Mouse (Mus musculus) midbrain, embryonic 12.5 days (tissue): ENCODE measurements around the gene Cacna1s. TPM values are rescaled to one million over a fixed set of nuclear protein-coding genes. Genes with fewer than 3 reads are reported as not detected.

Source experiments
- ATAC-seq: fragments of 200-750 bp; cut with Nextera tagmentation; 2 replicates; pipeline ENCODE4 v1.8.0; 2017; ENCODE audit warnings: low read depth, moderate TSS enrichment, moderate library complexity; ENCODE audit not compliant: low FRiP score
- H3K27ac ChIP-seq: fragments of 300-500 bp; sonication (generic); replicated peaks from 2 replicates; pipeline ENCODE4 v1.5.1; 2016; ENCODE audit warnings: mild to moderate bottlenecking
- H3K27me3 ChIP-seq: fragments of 300-500 bp; sonication (generic); 2 replicates; pipeline ENCODE4 v1.6.1; 2016; ENCODE audit warnings: mild to moderate bottlenecking
- H3K36me3 ChIP-seq: fragments of 300-500 bp; sonication (generic); 2 replicates; pipeline ENCODE4 v1.6.1; 2016
- H3K4me1 ChIP-seq: fragments of 300-500 bp; sonication (generic); 2 replicates; pipeline ENCODE4 v1.6.1; 2016
- H3K4me2 ChIP-seq: fragments of 300-500 bp; sonication (generic); replicated peaks from 2 replicates; pipeline ENCODE4 v1.6.1; 2016; ENCODE audit warnings: mild to moderate bottlenecking, moderate library complexity
- H3K4me3 ChIP-seq: fragments of 300-500 bp; sonication (generic); 2 replicates; pipeline ENCODE4 v1.5.1; 2016; ENCODE audit warnings: mild to moderate bottlenecking
- H3K9ac ChIP-seq: fragments of 300-500 bp; sonication (generic); replicated peaks from 2 replicates; pipeline ENCODE4 v1.6.1; 2016; ENCODE audit warnings: mild to moderate bottlenecking, moderate library complexity
- H3K9me3 ChIP-seq: fragments of 300-500 bp; sonication (generic); 2 replicates; pipeline ENCODE4 v1.6.1; 2016; ENCODE audit warnings: mild to moderate bottlenecking
- WGBS: fragments of 180-500 bp; shearing (Covaris S2); methylation state at CpG from one replicate; pipeline ENCODE4 v1.1.7; 2016; 5-methylcytosine and 5-hydroxymethylcytosine counted together
- polyA plus RNA-seq: library from polyadenylated mRNA; unstranded; fragments of >200 nt; fragmentation: Nextera tagmentation; extraction: Ambion mirVana; gene quantifications from 2 replicates; pipeline ENCODE4 v1.2.1, GENCODE M21; 2016

Gene Cacna1s
- polyA plus RNA-seq, 1 experiment from 2014 or later = 0.26 TPM

- Histone ChIP-seq H3K4me3 (no peak overlapping the region), H3K36me3 (peaks cover 83% of the 10 kb centered on the region), H3K4me1 (peaks cover 11% of the 10 kb centered on the region; the same call in 1 of the 2 replicates), H3K27me3 (no peaks in the 10 kb centered on the region), H3K4me2 (no peak overlapping the region), H3K9ac (no peak overlapping the region), H3K9me3 (no peaks in the 10 kb centered on the region), H3K27ac (no peak overlapping the region)
- no peak for ATAC-seq
- WGBS = 84% methylated on average over 7 of the region's 8 CpGs
Observed at GRCm38 (mm10) chr1:136031697-136032096, 20.9 kb upstream of the Cacna1s start.

GRCm38 (mm10) chr1:136032961-136033360 is 19.6 kb upstream of the Cacna1s start:
- Histone ChIP-seq H3K9me3 (no peaks in the 10 kb centered on the region), H3K4me1 (peaks cover 11% of the 10 kb centered on the region; the same call in 1 of the 2 replicates), H3K36me3 (peaks cover 70% of the 10 kb centered on the region), H3K4me2 (no peak overlapping the region), H3K27ac (no peak overlapping the region), H3K27me3 (no peaks in the 10 kb centered on the region), H3K9ac (no peak overlapping the region), H3K4me3 (no peak overlapping the region)
- WGBS = 58% methylated on average over 7 of the region's 7 CpGs
- ATAC-seq = no peak

- no peak for ATAC-seq
- H3K27me3 ChIP-seq = 0 out of 2 replicates have a peak, but pooled peaks cover 18% of the 10 kb centered on the region
- H3K4me3 ChIP-seq = no peak overlapping the region
- H3K27ac ChIP-seq = no peak overlapping the region
- peaks cover 19% of the 10 kb centered on the region for H3K36me3 ChIP-seq
- WGBS = 75% methylated on average over 5 of the region's 5 CpGs
- H3K9ac ChIP-seq = no peak overlapping the region
- no peak overlapping the region for H3K4me2 ChIP-seq
- peaks cover 7% of the 10 kb centered on the region; the same call in 1 of the 2 replicates for H3K4me1 ChIP-seq
- no peaks in the 10 kb centered on the region for H3K9me3 ChIP-seq
Observed at GRCm38 (mm10) chr1:136038746-136039538, 13.6 kb upstream of the Cacna1s start.

- ATAC-seq = 0 out of 2 replicates have a peak, but pooled peaks have one; percentile 19
- Histone ChIP-seq H3K27me3 (0 out of 2 replicates have a peak, but pooled peaks cover 18% of the 10 kb centered on the region), H3K4me3 (no peak overlapping the region), H3K27ac (no peak overlapping the region), H3K4me2 (no peak overlapping the region), H3K36me3 (peaks cover 4% of the 10 kb centered on the region), H3K4me1 (peaks cover 7% of the 10 kb centered on the region; the same call in 1 of the 2 replicates), H3K9ac (no peak overlapping the region), H3K9me3 (no peaks in the 10 kb centered on the region)
- 16% methylated on average over 11 of the region's 11 CpGs for WGBS
Observed at GRCm38 (mm10) chr1:136040452-136040851, 12.1 kb upstream of the Cacna1s start.

- Histone ChIP-seq H3K9me3 (no peaks in the 10 kb centered on the region), H3K4me3 (no peak overlapping the region), H3K27me3 (0 out of 2 replicates have a peak, but pooled peaks cover 18% of the 10 kb centered on the region), H3K4me1 (peaks cover 7% of the 10 kb centered on the region; the same call in 1 of the 2 replicates), H3K36me3 (no peaks in the 10 kb centered on the region), H3K4me2 (no peak overlapping the region), H3K27ac (no peak overlapping the region), H3K9ac (no peak overlapping the region)
- WGBS = 23% methylated on average over 4 of the region's 4 CpGs
- ATAC-seq = no peak; the same call in 1 of the 2 replicates
Observed at GRCm38 (mm10) chr1:136040874-136041273, 11.7 kb upstream of the Cacna1s start.

GRCm38 (mm10) chr1:136045774-136046173 is 6.8 kb upstream of the Cacna1s start:
- H3K4me1 ChIP-seq = peaks cover 6% of the 10 kb centered on the region; the same call in 1 of the 2 replicates
- H3K27ac ChIP-seq = no peak overlapping the region
- no peak overlapping the region for H3K4me3 ChIP-seq
- peaks cover 33% of the 10 kb centered on the region for H3K27me3 ChIP-seq
- no peak overlapping the region for H3K4me2 ChIP-seq
- ATAC-seq = no peak
- no peak overlapping the region for H3K9ac ChIP-seq
- no peaks in the 10 kb centered on the region for H3K9me3 ChIP-seq
- no peaks in the 10 kb centered on the region for H3K36me3 ChIP-seq
- 10% methylated on average over 4 of the region's 4 CpGs for WGBS

GRCm38 (mm10) chr1:136047432-136047831 is 5.1 kb upstream of the Cacna1s start:
- no peak for ATAC-seq
- no peaks in the 10 kb centered on the region for H3K9me3 ChIP-seq
- no peak overlapping the region for H3K27ac ChIP-seq
- no peak overlapping the region for H3K9ac ChIP-seq
- no peak overlapping the region for H3K4me3 ChIP-seq
- H3K4me1 ChIP-seq = peaks cover 9% of the 10 kb centered on the region
- H3K27me3 ChIP-seq = peaks cover 43% of the 10 kb centered on the region
- WGBS = 3% methylated on average over 2 of the region's 2 CpGs
- H3K4me2 ChIP-seq = no peak overlapping the region
- no peaks in the 10 kb centered on the region for H3K36me3 ChIP-seq

GRCm38 (mm10) chr1:136047894-136048293 is 4.7 kb upstream of the Cacna1s start:
- no peaks in the 10 kb centered on the region for H3K9me3 ChIP-seq
- WGBS = 80% methylated on average over 9 of the region's 9 CpGs
- H3K27ac ChIP-seq = no peak overlapping the region
- peaks cover 47% of the 10 kb centered on the region for H3K27me3 ChIP-seq
- ATAC-seq = no peak
- no peaks in the 10 kb centered on the region for H3K36me3 ChIP-seq
- no peak overlapping the region for H3K4me3 ChIP-seq
- no peak overlapping the region for H3K9ac ChIP-seq
- no peak overlapping the region for H3K4me2 ChIP-seq
- peaks cover 9% of the 10 kb centered on the region for H3K4me1 ChIP-seq

- ATAC-seq = no peak
- 22% methylated on average over 29 of the region's 29 CpGs for WGBS
- H3K27ac ChIP-seq = no peak within 1 kb of the TSS
- no peaks in the 10 kb centered on the region for H3K9me3 ChIP-seq
- peak within 1 kb of the TSS; percentile 40 for H3K4me3 ChIP-seq
- no peaks in the 10 kb centered on the region for H3K36me3 ChIP-seq
- peaks cover 66% of the 10 kb centered on the region for H3K27me3 ChIP-seq
- H3K9ac ChIP-seq = peak within 1 kb of the TSS; percentile 37
- H3K4me2 ChIP-seq = peak within 1 kb of the TSS; percentile 59
- H3K4me1 ChIP-seq = peaks cover 10% of the 10 kb centered on the region
Observed at GRCm38 (mm10) chr1:136050312-136051012, 2.1 kb upstream of the Cacna1s start, which contains the start of gene Ascl5. TSS of gene Ascl5 (plus strand) at chr1:136050804.

- Histone ChIP-seq H3K4me1 (peaks cover 15% of the 10 kb centered on the region), H3K27me3 (peaks cover 66% of the 10 kb centered on the region), H3K4me3 (peak overlapping the region; percentile 40), H3K9me3 (no peaks in the 10 kb centered on the region), H3K4me2 (peak overlapping the region; percentile 59), H3K9ac (peak overlapping the region; percentile 37), H3K27ac (no peak overlapping the region), H3K36me3 (no peaks in the 10 kb centered on the region)
- 0 out of 2 replicates have a peak, but pooled peaks have one; percentile 17 for ATAC-seq
- WGBS = 2% methylated on average over 36 of the region's 36 CpGs
Observed at GRCm38 (mm10) chr1:136051013-136051315, 1.6 kb upstream of the Cacna1s start.

GRCm38 (mm10) chr1:136051465-136051864 is 1.1 kb upstream of the Cacna1s start:
- peak; percentile 71 for ATAC-seq
- Histone ChIP-seq H3K36me3 (no peaks in the 10 kb centered on the region), H3K9ac (peak overlapping the region; percentile 37; the same call in 1 of the 2 replicates), H3K27me3 (peaks cover 67% of the 10 kb centered on the region), H3K4me1 (peaks cover 20% of the 10 kb centered on the region), H3K4me2 (peak overlapping the region; percentile 59), H3K4me3 (peak overlapping the region; percentile 40), H3K27ac (no peak overlapping the region), H3K9me3 (no peaks in the 10 kb centered on the region)
- under 1% methylated on average over 6 of the region's 6 CpGs for WGBS

GRCm38 (mm10) chr1:136055771-136056170 is 3.2 kb downstream of the Cacna1s start:
- peaks cover 20% of the 10 kb centered on the region for H3K4me1 ChIP-seq
- no peak overlapping the region for H3K9ac ChIP-seq
- no peaks in the 10 kb centered on the region for H3K36me3 ChIP-seq
- peak; percentile 17; the same call in 1 of the 2 replicates for ATAC-seq
- 0 out of 2 replicates have a peak overlapping the region, but pooled peaks have one; percentile 1 for H3K27ac ChIP-seq
- no peak overlapping the region for H3K4me3 ChIP-seq
- H3K4me2 ChIP-seq = no peak overlapping the region
- 35% methylated on average over 3 of the region's 3 CpGs for whole genome bisulfite sequencing
- peaks cover 48% of the 10 kb centered on the region for H3K27me3 ChIP-seq
- H3K9me3 ChIP-seq = no peaks in the 10 kb centered on the region
